Mouse (Mus musculus): ENCODE data around the gene Schip1.

- TF ChIP-seq CTCF (IDR thresholded peaks at IDR 0.05; ENCODE audit: low read depth) = no peak
- no peak for TF ChIP-seq EP300 (optimal IDR thresholded peaks at IDR 0.05)
Observed at GRCm38 (mm10) chr3:68403343-68403742, 338.7 kb downstream of the Schip1 start.

All from stomach, postnatal 0 days (tissue).